Mouse (Mus musculus) adrenal gland (tissue): ENCODE measurements around the gene Gm4724.
"Not testable (repeated sequence)": the region's sequence is repeated elsewhere in the genome, so short reads cannot be mapped to it uniquely, and the experiment has no call there.

Experiments
- intact Hi-C: fragments of 180-260 bp; cut with DNase I; formaldehyde crosslinking; loops from one replicate; pipeline ENCODE4 v1.15.1; 2025
- long read RNA-seq, 2 experiments: library from polyadenylated mRNA; unstranded; transcript quantifications; one replicate each; pipeline ENCODE4 v2.0.0; 2020; ENCODE audit warnings: borderline replicate concordance in 1 of 2; ENCODE audit not compliant: insufficient replicate concordance in 1 of 2

The Gm4724 gene
- long read RNA-seq, experiment 1, transcript Gm4724-203 (4 exons, 1,198 nt), result major isoform, 10 of 12 reads
- long read RNA-seq, experiment 1, partial matches to known transcripts, result 0 of 12 reads
- long read RNA-seq, experiment 1, other reads (novel, unspliced or antisense), result 1 of 12 reads
- long read RNA-seq, experiment 2, transcript Gm4724-203 (4 exons, 1,198 nt), result major isoform, 5 of 7 reads
- long read RNA-seq, experiment 2, partial matches to known transcripts, result 0 of 7 reads
- long read RNA-seq, experiment 2, other reads (novel, unspliced or antisense), result 1 of 7 reads

DNA sequence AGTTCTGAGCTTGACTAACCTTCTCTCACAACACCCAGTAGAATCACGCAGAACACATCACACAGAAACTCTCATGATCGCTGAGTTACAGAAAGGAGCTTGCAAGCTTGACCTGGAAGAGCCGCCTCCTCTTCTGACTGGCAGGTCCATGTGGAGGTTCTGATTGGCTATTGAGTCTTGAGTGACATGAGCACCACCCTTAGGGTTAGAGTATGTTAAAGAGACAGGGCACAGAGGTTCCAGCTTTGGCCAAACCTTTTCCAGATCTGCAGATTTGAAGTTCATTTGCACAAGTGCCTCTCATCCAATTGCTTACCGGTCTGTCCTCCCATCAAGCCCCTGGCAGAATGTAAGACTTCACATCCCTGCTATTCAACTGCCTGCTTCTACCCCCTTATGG, at the start of gene Gm4724:
Gm4724 (minus strand) TSS at position 101 of the 400 bp plus-strand sequence.
- intact Hi-C loops, result not testable (repeated sequence)

DNA sequence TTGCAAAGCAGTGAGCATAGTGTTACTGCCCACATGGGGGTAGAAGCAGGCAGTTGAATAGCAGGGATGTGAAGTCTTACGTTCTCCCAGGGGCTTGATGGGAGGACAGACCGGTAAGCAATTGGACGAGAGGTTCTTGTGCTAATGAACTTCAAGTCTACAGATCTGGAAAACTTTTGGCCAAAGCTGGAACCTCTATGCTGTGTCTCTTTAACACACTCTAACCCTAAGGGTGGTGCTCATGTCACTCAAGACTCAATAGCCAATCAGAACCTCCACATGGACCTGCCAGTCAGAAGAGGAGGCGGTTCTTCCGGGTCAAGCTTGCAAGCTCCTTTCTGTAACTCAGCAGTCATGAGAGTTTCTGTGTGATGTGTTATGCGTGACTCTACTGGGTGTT, 34.1 kb upstream of the Gm4724 start, which contains the start of gene Zfp965:
Zfp965 (plus strand) TSS at position 301 of the 400 bp plus-strand sequence.
- intact Hi-C loops, result not testable (repeated sequence)
